Mouse (Mus musculus): Measurements from ENCODE around the gene Oas1c. TPM values are rescaled to one million over a fixed set of nuclear protein-coding genes. Genes with fewer than 3 reads are reported as not detected.
"Not testable (repeated sequence)": the region's sequence is repeated elsewhere in the genome, so short reads cannot be mapped to it uniquely, and the experiment has no call there.

Oas1c gene
- polyA plus RNA-seq, 1 experiment from 2014 or later: 0.16 TPM

GRCm38 (mm10) chr5:120813023-120813422 lies 709 bp upstream of the Oas1c start:
- Histone ChIP-seq H3K4me3 (peak overlapping the region; percentile 47; the same call in 1 of the 2 replicates), H3K9me3 (replicated peaks) (no peaks in the 10 kb centered on the region), H3K27ac (replicated peaks) (no peak overlapping the region), H3K4me1 (peaks cover 13% of the 10 kb centered on the region), H3K27me3 (ENCODE audit: low read depth, poor library complexity, severe bottlenecking) (no peaks in the 10 kb centered on the region; the same call in 1 of the 2 replicates), H3K36me3 (no peaks in the 10 kb centered on the region)
- 88% methylated on average over 6 of the region's 6 CpGs for WGBS
- no peak for DNase-seq (ENCODE audit: low spot score)

GRCm38 (mm10) chr5:120809171-120809570 lies 3.1 kb downstream of the Oas1c start:
- H3K27ac ChIP-seq (replicated peaks): no peak overlapping the region
- WGBS: 39% methylated on average over 6 of the region's 6 CpGs
- no peaks in the 10 kb centered on the region; the same call in 1 of the 2 replicates for H3K27me3 ChIP-seq (ENCODE audit: low read depth, poor library complexity, severe bottlenecking)
- peaks cover 13% of the 10 kb centered on the region for H3K4me1 ChIP-seq
- H3K36me3 ChIP-seq: no peaks in the 10 kb centered on the region
- DNase-seq (ENCODE audit: low spot score): no peak
- H3K4me3 ChIP-seq: no peak overlapping the region
- no peaks in the 10 kb centered on the region for H3K9me3 ChIP-seq (replicated peaks)

GRCm38 (mm10) chr5:120806458-120806857 lies 5.9 kb downstream of the Oas1c start:
- peak; percentile 56 for DNase-seq (ENCODE audit: low spot score)
- Histone ChIP-seq H3K9me3 (replicated peaks) (no peaks in the 10 kb centered on the region), H3K4me1 (no peaks in the 10 kb centered on the region), H3K27ac (replicated peaks) (no peak overlapping the region), H3K4me3 (no peak overlapping the region), H3K27me3 (ENCODE audit: low read depth, poor library complexity, severe bottlenecking) (no peaks in the 10 kb centered on the region), H3K36me3 (no peaks in the 10 kb centered on the region)
- WGBS: 67% methylated on average over 1 of the region's 1 CpGs

- Histone ChIP-seq H3K36me3 (no peaks in the 10 kb centered on the region), H3K4me1 (no peaks in the 10 kb centered on the region), H3K27me3 (ENCODE audit: low read depth, poor library complexity, severe bottlenecking) (no peaks in the 10 kb centered on the region), H3K27ac (replicated peaks) (no peak overlapping the region), H3K9me3 (replicated peaks) (no peaks in the 10 kb centered on the region), H3K4me3 (no peak overlapping the region)
- DNase-seq (ENCODE audit: low spot score): no peak
- 76% methylated on average over 2 of the region's 2 CpGs for WGBS
Observed at GRCm38 (mm10) chr5:120803596-120803995, 8.7 kb downstream of the Oas1c start.

- not testable (repeated sequence) for H3K36me3 ChIP-seq; H3K4me1 ChIP-seq; DNase-seq (ENCODE audit: low spot score); H3K27ac ChIP-seq (replicated peaks); H3K27me3 ChIP-seq (ENCODE audit: low read depth, poor library complexity, severe bottlenecking); H3K9me3 ChIP-seq (replicated peaks); H3K4me3 ChIP-seq
- 63% methylated on average over 2 of the region's 2 CpGs for WGBS
Observed at GRCm38 (mm10) chr5:120798943-120799342, 13.4 kb downstream of the Oas1c start.

GRCm38 (mm10) chr5:120798147-120798546 lies 14.2 kb downstream of the Oas1c start:
- not testable (repeated sequence) for H3K27me3 ChIP-seq (ENCODE audit: low read depth, poor library complexity, severe bottlenecking); H3K4me1 ChIP-seq; H3K9me3 ChIP-seq (replicated peaks); H3K27ac ChIP-seq (replicated peaks); H3K4me3 ChIP-seq; DNase-seq (ENCODE audit: low spot score); H3K36me3 ChIP-seq
- 84% methylated on average over 5 of the region's 5 CpGs for WGBS

- not testable (repeated sequence) for H3K9me3 ChIP-seq (replicated peaks); H3K4me3 ChIP-seq; H3K36me3 ChIP-seq; H3K27me3 ChIP-seq (ENCODE audit: low read depth, poor library complexity, severe bottlenecking); H3K27ac ChIP-seq (replicated peaks); H3K4me1 ChIP-seq; DNase-seq (ENCODE audit: low spot score)
- 72% methylated on average over 9 of the region's 9 CpGs for WGBS
Observed at GRCm38 (mm10) chr5:120795480-120796034, 16.8 kb downstream of the Oas1c start, which contains the start of gene Oas1e. TSS of gene Oas1e (minus strand) at chr5:120795530.

GRCm38 (mm10) chr5:120793043-120793442 lies 19.3 kb downstream of the Oas1c start:
- DNase-seq (ENCODE audit: low spot score): peak; percentile 49

GRCm38 (mm10) chr5:120787042-120787441 lies 25.3 kb downstream of the Oas1c start:
- Histone ChIP-seq H3K27ac (replicated peaks) (no peak overlapping the region), H3K9me3 (replicated peaks) (no peaks in the 10 kb centered on the region), H3K4me1 (no peaks in the 10 kb centered on the region), H3K4me3 (no peak overlapping the region), H3K27me3 (ENCODE audit: low read depth, poor library complexity, severe bottlenecking) (no peaks in the 10 kb centered on the region), H3K36me3 (no peaks in the 10 kb centered on the region)
- WGBS: 75% methylated on average over 3 of the region's 3 CpGs
- no peak for DNase-seq (ENCODE audit: low spot score)

More at GRCm38 (mm10) chr5:120793043-120793442, 19.3 kb downstream of the Oas1c start:
- H3K36me3 ChIP-seq: no peaks in the 10 kb centered on the region
- H3K4me1 ChIP-seq: no peaks in the 10 kb centered on the region
- no peaks in the 10 kb centered on the region for H3K9me3 ChIP-seq (replicated peaks)
- H3K27ac ChIP-seq (replicated peaks): no peak overlapping the region
- no peaks in the 10 kb centered on the region for H3K27me3 ChIP-seq (ENCODE audit: low read depth, poor library complexity, severe bottlenecking)
- 47% methylated on average over 2 of the region's 2 CpGs for WGBS
- H3K4me3 ChIP-seq: no peak overlapping the region

- no peak overlapping the region for H3K4me3 ChIP-seq
- no peak for DNase-seq (ENCODE audit: low spot score)
- 72% methylated on average over 2 of the region's 2 CpGs for WGBS
- no peaks in the 10 kb centered on the region for H3K9me3 ChIP-seq (replicated peaks)
- no peaks in the 10 kb centered on the region for H3K36me3 ChIP-seq
- no peaks in the 10 kb centered on the region for H3K27me3 ChIP-seq (ENCODE audit: low read depth, poor library complexity, severe bottlenecking)
- no peaks in the 10 kb centered on the region for H3K4me1 ChIP-seq
- H3K27ac ChIP-seq (replicated peaks): no peak overlapping the region
Observed at GRCm38 (mm10) chr5:120782446-120782845, 29.9 kb downstream of the Oas1c start.

GRCm38 (mm10) chr5:120781646-120782045 lies 30.7 kb downstream of the Oas1c start:
- Histone ChIP-seq H3K27ac (replicated peaks) (no peak overlapping the region), H3K9me3 (replicated peaks) (no peaks in the 10 kb centered on the region), H3K27me3 (ENCODE audit: low read depth, poor library complexity, severe bottlenecking) (no peaks in the 10 kb centered on the region), H3K4me1 (no peaks in the 10 kb centered on the region), H3K4me3 (no peak overlapping the region), H3K36me3 (no peaks in the 10 kb centered on the region)
- 100% methylated on average over 1 of the region's 1 CpGs for WGBS
- no peak for DNase-seq (ENCODE audit: low spot score)

GRCm38 (mm10) chr5:120779922-120780321 lies 32.4 kb downstream of the Oas1c start:
- Histone ChIP-seq H3K4me3 (no peak overlapping the region), H3K27ac (replicated peaks) (no peak overlapping the region), H3K36me3 (no peaks in the 10 kb centered on the region), H3K9me3 (replicated peaks) (no peaks in the 10 kb centered on the region), H3K27me3 (ENCODE audit: low read depth, poor library complexity, severe bottlenecking) (no peaks in the 10 kb centered on the region), H3K4me1 (no peaks in the 10 kb centered on the region)
- no peak for DNase-seq (ENCODE audit: low spot score)
- 68% methylated on average over 3 of the region's 3 CpGs for WGBS

- Histone ChIP-seq H3K9me3 (replicated peaks) (no peaks in the 10 kb centered on the region), H3K4me3 (no peak overlapping the region), H3K36me3 (no peaks in the 10 kb centered on the region), H3K4me1 (no peaks in the 10 kb centered on the region), H3K27ac (replicated peaks) (no peak overlapping the region), H3K27me3 (ENCODE audit: low read depth, poor library complexity, severe bottlenecking) (no peaks in the 10 kb centered on the region)
- 79% methylated on average over 2 of the region's 2 CpGs for WGBS
- no peak for DNase-seq (ENCODE audit: low spot score)
Observed at GRCm38 (mm10) chr5:120778941-120779340, 33.4 kb downstream of the Oas1c start.

GRCm38 (mm10) chr5:120777478-120777877 lies 34.8 kb downstream of the Oas1c start, which contains the start of gene Oas3:
TSS of gene Oas3 (minus strand) at chr5:120777661.
- DNase-seq (ENCODE audit: low spot score): no peak
- Histone ChIP-seq H3K36me3 (no peaks in the 10 kb centered on the region), H3K9me3 (replicated peaks) (no peaks in the 10 kb centered on the region), H3K27ac (replicated peaks) (no peak within 1 kb of the TSS; the same call in 1 of the 2 replicates), H3K27me3 (ENCODE audit: low read depth, poor library complexity, severe bottlenecking) (no peaks in the 10 kb centered on the region), H3K4me1 (no peaks in the 10 kb centered on the region), H3K4me3 (no peak within 1 kb of the TSS)
- 85% methylated on average over 9 of the region's 9 CpGs for WGBS

Measured in midbrain, embryonic 10.5 days (tissue).